Mouse (Mus musculus) heart, embryonic 11.5 days (tissue): ENCODE measurements around the gene BC107364. TPM values are rescaled to one million over a fixed set of nuclear protein-coding genes. Genes with fewer than 3 reads are reported as not detected.
"Not testable (repeated sequence)": the region's sequence is repeated elsewhere in the genome, so short reads cannot be mapped to it uniquely, and the experiment has no call there.

ENCODE experiments used
- ATAC-seq: fragments of 200-750 bp; cut with Nextera tagmentation; replicated peaks from 2 replicates; pipeline ENCODE4 v1.8.0; 2017; ENCODE audit warnings: moderate library complexity; ENCODE audit not compliant: insufficient number of reproducible peaks, low FRiP score, low TSS enrichment
- H3K27ac ChIP-seq: fragments of 300-500 bp; sonication (generic); 2 replicates; pipeline ENCODE4 v1.5.1; 2014; ENCODE audit warnings: mild to moderate bottlenecking, low read depth, low read length
- H3K27me3 ChIP-seq: fragments of 300-500 bp; sonication (generic); 2 replicates; pipeline ENCODE4 v1.6.1; 2014; ENCODE audit warnings: mild to moderate bottlenecking, low read length, mixed read lengths; ENCODE audit not compliant: control insufficient read depth, insufficient read depth
- H3K36me3 ChIP-seq: fragments of 300-500 bp; sonication (generic); 2 replicates; pipeline ENCODE4 v1.6.1; 2014; ENCODE audit warnings: mild to moderate bottlenecking, low read length, moderate library complexity, mixed read lengths; ENCODE audit not compliant: control insufficient read depth, insufficient read depth
- H3K4me1 ChIP-seq: fragments of 300-500 bp; sonication (generic); 2 replicates; pipeline ENCODE4 v1.6.1; 2014; ENCODE audit warnings: low read length; ENCODE audit not compliant: control insufficient read depth, insufficient read depth
- H3K4me2 ChIP-seq: fragments of 300-500 bp; sonication (generic); 2 replicates; pipeline ENCODE4 v1.6.1; 2014; ENCODE audit warnings: mild to moderate bottlenecking, moderate library complexity
- H3K4me3 ChIP-seq: fragments of 300-500 bp; sonication (generic); 2 replicates; pipeline ENCODE4 v1.5.1; 2014; ENCODE audit warnings: low read depth, low read length
- H3K9ac ChIP-seq: fragments of 300-500 bp; sonication (generic); 2 replicates; pipeline ENCODE4 v1.6.1; 2014; ENCODE audit warnings: mild to moderate bottlenecking, low read depth, low read length, moderate library complexity
- H3K9me3 ChIP-seq: fragments of 300-500 bp; sonication (generic); replicated peaks from 2 replicates; pipeline ENCODE4 v1.6.1; 2016; ENCODE audit warnings: low read length; ENCODE audit not compliant: control insufficient read depth
- WGBS: fragments of 180-500 bp; shearing (Covaris S2); extraction: QIAGEN DNeasy Blood & Tissue Kit; methylation state at CpG from one replicate; pipeline ENCODE4 v1.1.7; 2014; ENCODE audit not compliant: insufficient replicate concordance; 5-methylcytosine and 5-hydroxymethylcytosine counted together
- polyA plus RNA-seq: library from polyadenylated mRNA; unstranded; fragments of >200 nt; fragmentation: Nextera tagmentation; extraction: Ambion mirVana; gene quantifications from 2 replicates; pipeline ENCODE4 v1.2.1, GENCODE M21; 2014

The BC107364 gene
- polyA plus RNA-seq, 1 experiment from 2014 or later, result 0.43 TPM

DNA sequence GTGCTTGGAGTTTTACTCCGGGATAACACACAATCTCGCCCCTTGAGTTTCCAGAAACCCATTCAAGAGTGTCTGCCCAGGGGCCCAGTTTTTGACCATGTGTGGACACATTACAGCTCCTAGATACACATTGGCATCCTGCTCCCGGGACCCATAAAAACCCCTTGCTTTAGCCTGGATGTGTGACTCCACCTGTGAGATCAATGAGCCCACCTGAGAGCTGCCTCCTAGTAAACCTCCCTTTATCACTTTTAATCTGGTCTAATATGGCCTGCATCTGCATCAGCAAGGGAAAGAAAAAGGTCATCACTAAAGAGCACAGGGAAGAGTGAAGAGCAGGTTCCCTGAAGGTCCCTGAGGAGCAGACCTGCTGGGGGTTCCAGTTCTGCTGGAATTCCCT lies 29.8 kb upstream of the BC107364 start:
- 71% methylated on average over 3 of the region's 3 CpGs for WGBS
- no peaks in the 10 kb centered on the region; the same call in 1 of the 2 replicates for H3K4me1 ChIP-seq
- no peak overlapping the region for H3K4me2 ChIP-seq
- H3K27ac ChIP-seq, result no peak overlapping the region
- no peaks in the 10 kb centered on the region for H3K9me3 ChIP-seq
- no peak overlapping the region for H3K9ac ChIP-seq
- no peak overlapping the region for H3K4me3 ChIP-seq
- H3K36me3 ChIP-seq, result no peaks in the 10 kb centered on the region
- H3K27me3 ChIP-seq, result peaks cover 8% of the 10 kb centered on the region
- no peak for ATAC-seq

DNA sequence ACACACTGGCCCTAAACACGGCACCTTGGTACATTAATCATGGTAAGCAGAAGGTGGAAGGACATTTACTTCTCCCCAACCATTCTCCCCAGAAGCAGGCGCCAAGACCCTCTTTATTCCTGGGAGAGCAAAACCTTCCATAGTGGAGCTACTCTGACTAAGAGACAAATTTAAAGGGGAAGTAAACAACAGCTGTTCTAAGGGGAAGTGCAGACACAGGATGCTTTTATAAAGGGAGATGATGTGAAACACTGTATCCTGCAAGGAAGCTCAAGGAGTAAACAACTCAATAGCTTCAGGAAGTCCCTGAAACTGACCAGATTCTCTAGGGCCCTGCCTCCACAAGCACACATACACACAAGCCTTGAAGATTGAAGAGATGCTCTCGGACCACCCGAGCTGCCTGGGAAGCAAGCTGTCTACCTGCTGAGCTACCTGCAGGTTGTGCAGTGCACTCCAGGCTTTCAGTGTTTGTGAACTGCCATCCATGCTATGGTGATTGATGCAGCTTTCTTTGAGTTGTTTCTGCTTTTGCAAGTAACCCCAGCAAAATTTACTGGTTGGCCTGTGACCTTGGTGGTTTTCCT lies 28.7 kb upstream of the BC107364 start:
- Histone ChIP-seq H3K4me1 (no peaks in the 10 kb centered on the region; the same call in 1 of the 2 replicates), H3K27ac (no peak overlapping the region), H3K27me3 (peaks cover 16% of the 10 kb centered on the region), H3K4me2 (no peak overlapping the region), H3K9ac (no peak overlapping the region), H3K36me3 (no peaks in the 10 kb centered on the region), H3K9me3 (no peaks in the 10 kb centered on the region), H3K4me3 (no peak overlapping the region)
- 87% methylated on average over 4 of the region's 4 CpGs for WGBS
- no peak for ATAC-seq

DNA sequence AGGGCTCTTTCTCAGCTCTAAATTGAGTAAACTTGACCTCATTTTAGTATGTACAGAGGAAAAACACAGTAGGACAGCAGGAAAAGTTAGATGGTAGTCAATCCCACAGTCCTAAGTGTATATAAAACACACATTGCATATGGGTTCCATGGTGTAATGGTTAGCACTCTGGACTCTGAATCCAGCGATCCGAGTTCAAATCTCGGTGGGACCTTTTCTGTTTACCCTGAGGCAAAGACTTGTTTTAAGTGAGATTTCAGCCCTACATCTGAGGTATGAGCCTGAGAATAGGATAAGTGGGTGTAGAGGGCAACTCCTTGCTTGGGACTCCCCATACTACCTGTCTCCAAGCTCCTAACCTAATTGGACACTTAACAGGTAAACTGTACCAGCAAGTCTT lies 27.1 kb upstream of the BC107364 start:
- H3K27me3 ChIP-seq, result peaks cover 25% of the 10 kb centered on the region
- ATAC-seq, result no peak
- no peaks in the 10 kb centered on the region for H3K36me3 ChIP-seq
- WGBS, result 25% methylated on average over 3 of the region's 3 CpGs
- no peak overlapping the region for H3K9ac ChIP-seq
- H3K4me2 ChIP-seq, result no peak overlapping the region
- H3K4me3 ChIP-seq, result no peak overlapping the region
- H3K27ac ChIP-seq, result no peak overlapping the region
- no peaks in the 10 kb centered on the region for H3K9me3 ChIP-seq
- no peaks in the 10 kb centered on the region for H3K4me1 ChIP-seq

DNA sequence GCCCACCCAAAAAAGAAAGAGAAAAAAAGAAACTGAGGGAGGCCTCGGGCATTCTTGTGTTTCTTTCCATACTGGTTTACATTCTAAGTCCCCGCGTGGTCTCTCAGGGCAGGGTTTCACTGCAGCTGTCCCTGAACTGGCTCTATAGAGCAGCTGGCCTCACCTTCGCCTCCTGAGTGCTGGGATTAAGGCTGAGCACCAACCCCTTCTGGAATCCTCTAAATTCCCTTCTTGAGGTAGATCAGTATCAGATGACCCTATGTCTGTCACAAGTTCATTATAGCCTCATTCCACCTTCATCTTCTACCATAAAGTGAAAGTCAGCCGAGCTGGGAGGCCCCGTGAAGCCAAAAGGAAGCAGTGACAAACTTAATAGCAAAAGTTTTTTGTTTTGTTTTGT lies 25.5 kb upstream of the BC107364 start:
- no peak overlapping the region for H3K27ac ChIP-seq
- no peak overlapping the region for H3K9ac ChIP-seq
- H3K4me2 ChIP-seq, result no peak overlapping the region
- no peak overlapping the region for H3K4me3 ChIP-seq
- no peaks in the 10 kb centered on the region for H3K36me3 ChIP-seq
- no peak for ATAC-seq
- 65% methylated on average over 6 of the region's 6 CpGs for WGBS
- H3K9me3 ChIP-seq, result no peaks in the 10 kb centered on the region
- no peaks in the 10 kb centered on the region for H3K4me1 ChIP-seq
- H3K27me3 ChIP-seq, result peaks cover 34% of the 10 kb centered on the region

DNA sequence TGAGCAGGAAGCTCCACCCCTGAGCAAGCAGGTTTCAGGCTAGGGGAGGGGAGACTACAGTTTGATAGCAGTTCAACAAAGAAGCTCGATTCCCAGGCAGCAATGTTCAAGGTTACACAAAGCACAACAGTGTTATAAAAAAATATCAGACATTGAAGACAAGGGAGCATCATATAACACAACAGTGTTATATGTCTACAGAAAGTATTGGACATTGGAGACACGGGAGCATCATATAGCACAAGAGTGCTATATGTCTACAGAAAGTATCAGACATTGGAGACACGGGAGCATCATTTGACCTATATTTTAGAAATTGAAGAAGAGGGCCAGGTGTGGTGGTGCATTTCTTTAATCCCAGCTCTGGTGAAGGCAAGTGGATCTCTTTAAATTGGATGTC lies 25.0 kb upstream of the BC107364 start:
- Histone ChIP-seq H3K9ac (no peak overlapping the region), H3K36me3 (no peaks in the 10 kb centered on the region), H3K27ac (no peak overlapping the region), H3K4me3 (no peak overlapping the region), H3K4me1 (no peaks in the 10 kb centered on the region), H3K9me3 (no peaks in the 10 kb centered on the region), H3K27me3 (peaks cover 37% of the 10 kb centered on the region), H3K4me2 (no peak overlapping the region)
- ATAC-seq, result no peak
- WGBS, result 47% methylated on average over 3 of the region's 3 CpGs

DNA sequence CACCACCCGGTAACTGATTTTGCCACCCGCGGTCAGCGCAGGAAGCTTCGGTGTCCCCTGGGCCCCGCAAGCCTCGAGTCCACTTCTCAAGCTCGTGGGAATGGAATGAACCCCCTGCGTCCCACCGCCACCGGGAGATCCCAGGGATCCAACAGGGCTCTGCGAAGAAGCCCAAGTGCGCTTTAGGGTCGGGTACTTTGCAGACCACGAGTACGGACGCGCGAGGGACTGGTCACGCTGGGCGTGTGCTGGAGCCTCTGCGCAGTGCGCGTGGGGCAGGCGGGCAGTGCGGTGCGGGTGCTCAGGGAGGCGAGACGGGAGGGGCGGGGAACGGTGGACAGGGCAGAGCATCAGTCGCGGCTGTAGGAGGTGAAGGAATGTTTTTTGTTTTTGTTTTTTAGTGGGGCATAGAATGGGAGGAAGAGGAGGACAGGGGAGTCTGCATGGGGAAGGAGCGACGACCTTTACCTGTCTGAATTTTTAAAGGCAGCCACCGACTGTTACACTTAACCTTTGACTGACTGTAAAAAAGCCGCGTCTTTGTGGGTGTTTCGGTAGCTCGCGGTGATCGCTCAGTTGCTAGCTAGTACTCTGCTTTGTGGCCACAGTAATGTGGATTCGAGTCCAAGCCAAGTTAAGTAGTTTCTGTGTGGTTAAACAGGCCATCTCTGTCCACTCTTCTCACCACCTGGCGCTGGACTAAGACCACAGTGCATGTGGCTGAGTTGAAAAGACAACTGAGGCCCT lies 23.0 kb upstream of the BC107364 start:
- 1% methylated on average over 44 of the region's 44 CpGs for WGBS
- ATAC-seq, result no peak; the same call in 1 of the 2 replicates
- no peaks in the 10 kb centered on the region for H3K9me3 ChIP-seq
- peak overlapping the region; percentile 46; the same call in 1 of the 2 replicates for H3K9ac ChIP-seq
- H3K4me2 ChIP-seq, result peak overlapping the region; percentile 74
- H3K36me3 ChIP-seq, result no peaks in the 10 kb centered on the region
- peak overlapping the region; percentile 42 for H3K4me3 ChIP-seq
- H3K27ac ChIP-seq, result no peak overlapping the region
- no peaks in the 10 kb centered on the region for H3K4me1 ChIP-seq
- peaks cover 40% of the 10 kb centered on the region for H3K27me3 ChIP-seq

DNA sequence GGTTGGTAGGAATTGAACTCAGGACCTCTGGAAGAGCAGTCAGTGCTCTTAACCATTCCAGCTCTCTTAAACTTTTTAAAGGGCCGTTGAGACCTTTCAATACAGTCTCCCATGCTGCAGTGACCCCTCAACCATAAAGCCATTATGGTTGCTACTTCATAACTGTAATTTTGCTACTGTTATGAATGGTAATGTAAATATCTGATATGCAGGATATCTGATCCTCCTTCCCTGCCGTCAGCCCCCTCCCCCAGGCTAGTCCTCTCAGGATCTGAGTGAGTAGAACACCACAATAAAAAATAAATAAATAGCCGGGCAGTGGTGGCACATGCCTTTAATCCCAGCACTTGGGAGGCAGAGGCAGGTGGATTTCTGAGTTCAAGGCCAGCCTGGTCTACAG lies 21.4 kb upstream of the BC107364 start:
- H3K4me3 ChIP-seq, H3K4me1 ChIP-seq, H3K9ac ChIP-seq, H3K36me3 ChIP-seq, ATAC-seq, H3K9me3 ChIP-seq, H3K4me2 ChIP-seq, H3K27ac ChIP-seq: not testable (repeated sequence)
- WGBS, result 74% methylated on average over 3 of the region's 3 CpGs
- H3K27me3 ChIP-seq, result peaks cover 44% of the 10 kb centered on the region

DNA sequence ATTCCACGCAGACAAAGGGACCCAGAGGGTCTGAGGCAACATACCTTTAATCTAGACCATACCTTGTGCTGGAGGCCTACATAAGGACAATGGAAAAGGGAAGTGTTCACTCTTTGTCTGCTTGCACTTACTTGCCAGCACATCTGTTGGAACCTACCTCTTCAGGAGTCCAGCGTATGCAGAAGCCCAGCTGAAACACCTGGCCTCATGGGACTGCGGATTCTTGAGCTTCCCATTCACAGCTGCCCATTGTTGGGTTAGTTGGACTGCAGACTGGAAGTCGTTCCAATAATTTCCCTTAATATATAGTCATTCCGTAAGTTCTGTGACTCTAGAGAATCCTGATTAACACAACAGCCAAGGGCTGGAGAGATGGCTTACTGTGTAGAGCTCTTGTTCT lies 20.0 kb upstream of the BC107364 start:
- no peak overlapping the region for H3K4me2 ChIP-seq
- H3K9ac ChIP-seq, result no peak overlapping the region
- H3K27me3 ChIP-seq, result peaks cover 37% of the 10 kb centered on the region
- H3K36me3 ChIP-seq, result no peaks in the 10 kb centered on the region
- no peak for ATAC-seq
- no peaks in the 10 kb centered on the region for H3K9me3 ChIP-seq
- 84% methylated on average over 5 of the region's 5 CpGs for WGBS
- no peaks in the 10 kb centered on the region for H3K4me1 ChIP-seq
- H3K27ac ChIP-seq, result no peak overlapping the region
- H3K4me3 ChIP-seq, result no peak overlapping the region

DNA sequence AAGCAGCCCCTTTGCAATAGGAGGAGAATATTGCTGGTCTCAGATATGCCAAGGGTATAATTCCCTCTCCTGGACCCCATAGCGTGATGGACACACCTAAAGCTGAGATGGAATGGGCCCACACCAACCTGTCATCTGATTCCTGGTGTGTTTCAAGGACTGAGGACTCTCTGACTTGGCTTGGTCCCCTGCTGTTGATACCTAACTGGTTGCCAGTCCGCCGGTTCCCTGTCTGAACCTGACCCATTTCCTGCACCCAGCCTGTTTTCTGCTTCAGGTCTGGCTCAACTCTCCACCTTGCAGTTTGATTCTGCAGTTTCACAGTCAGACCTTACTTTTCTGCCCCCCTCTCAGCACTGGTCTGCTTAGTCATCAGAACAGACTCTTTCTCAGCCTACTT lies 17.5 kb upstream of the BC107364 start:
- Histone ChIP-seq H3K27ac (no peak overlapping the region), H3K4me3 (no peak overlapping the region), H3K4me2 (no peak overlapping the region), H3K27me3 (peaks cover 20% of the 10 kb centered on the region), H3K9me3 (no peaks in the 10 kb centered on the region), H3K9ac (no peak overlapping the region), H3K36me3 (no peaks in the 10 kb centered on the region), H3K4me1 (no peaks in the 10 kb centered on the region)
- no peak for ATAC-seq
- WGBS, result 60% methylated on average over 3 of the region's 3 CpGs
